Mouse (Mus musculus) hindbrain, embryonic 11.5 days (tissue): ENCODE results near the gene Gm28168. TPM values are rescaled to one million over a fixed set of nuclear protein-coding genes. Genes with fewer than 3 reads are reported as not detected.
"Not testable (repeated sequence)": the region's sequence is repeated elsewhere in the genome, so short reads cannot be mapped to it uniquely, and the experiment has no call there.

Source experiments
- ATAC-seq: fragments of 200-750 bp; cut with Nextera tagmentation; 2 replicates; pipeline ENCODE4 v1.8.0; 2017; ENCODE audit warnings: mild to moderate bottlenecking, moderate TSS enrichment, moderate library complexity; ENCODE audit not compliant: low FRiP score
- DNase-seq: peaks from one replicate; pipeline ENCODE4 v3.0.0-alpha.2; 2015; ENCODE audit warnings: low spot score
- H3K27ac ChIP-seq: fragments of 300-500 bp; sonication (generic); 2 replicates; pipeline ENCODE4 v1.5.1; 2014; ENCODE audit warnings: mild to moderate bottlenecking, low read depth, low read length
- H3K27me3 ChIP-seq: fragments of 300-500 bp; sonication (generic); 2 replicates; pipeline ENCODE4 v1.6.1; 2014; ENCODE audit warnings: mild to moderate bottlenecking, low read length, moderate library complexity, mixed read lengths; ENCODE audit not compliant: control insufficient read depth, insufficient read depth
- H3K36me3 ChIP-seq: fragments of 300-500 bp; sonication (generic); 2 replicates; pipeline ENCODE4 v1.6.1; 2014; ENCODE audit warnings: mild to moderate bottlenecking, low read length, moderate library complexity, mixed read lengths; ENCODE audit not compliant: control insufficient read depth, insufficient read depth
- H3K4me1 ChIP-seq: fragments of 300-500 bp; sonication (generic); replicated peaks from 2 replicates; pipeline ENCODE4 v1.6.1; 2014; ENCODE audit warnings: low read length, mixed read lengths; ENCODE audit not compliant: control insufficient read depth, insufficient read depth
- H3K4me2 ChIP-seq: fragments of 300-500 bp; sonication (generic); replicated peaks from 2 replicates; pipeline ENCODE4 v1.6.1; 2014; ENCODE audit warnings: mild to moderate bottlenecking, low read depth, low read length
- H3K4me3 ChIP-seq: fragments of 300-500 bp; sonication (generic); 2 replicates; pipeline ENCODE4 v1.5.1; 2014; ENCODE audit warnings: low read depth, low read length
- H3K9ac ChIP-seq: fragments of 300-500 bp; sonication (generic); 2 replicates; pipeline ENCODE4 v1.6.1; 2014; ENCODE audit warnings: low read depth, low read length
- H3K9me3 ChIP-seq: fragments of 300-500 bp; sonication (generic); 2 replicates; pipeline ENCODE4 v1.6.1; 2016; ENCODE audit warnings: low read length; ENCODE audit not compliant: control insufficient read depth
- WGBS: fragments of 180-500 bp; shearing (Covaris S2); extraction: QIAGEN DNeasy Blood & Tissue Kit; methylation state at CpG from one replicate; pipeline ENCODE4 v1.1.7; 2014; 5-methylcytosine and 5-hydroxymethylcytosine counted together
- polyA plus RNA-seq: library from polyadenylated mRNA; unstranded; fragments of >200 nt; fragmentation: Nextera tagmentation; extraction: Ambion mirVana; gene quantifications from 2 replicates; pipeline ENCODE4 v1.2.1, GENCODE M21; 2014

Gene Gm28168
- polyA plus RNA-seq = not detected in 2 replicates

GRCm38 (mm10) chr1:117927715-117928114, at the start of gene Gm28168:
Gm28168 (plus strand) TSS chr1:117928015.
- DNase-seq, H3K27me3 ChIP-seq, H3K9ac ChIP-seq, H3K4me3 ChIP-seq, H3K9me3 ChIP-seq, ATAC-seq, H3K4me1 ChIP-seq, H3K27ac ChIP-seq, H3K4me2 ChIP-seq, H3K36me3 ChIP-seq: not testable (repeated sequence)
- WGBS = 67% methylated on average over 1 of the region's 1 CpGs

- no peak for ATAC-seq
Observed at GRCm38 (mm10) chr1:117965639-117966038, 37.8 kb downstream of the Gm28168 start, which contains the start of gene Gm7145. Gm7145 (plus strand) TSS chr1:117965939.

More at GRCm38 (mm10) chr1:117965639-117966038, 37.8 kb downstream of the Gm28168 start, which contains the start of gene Gm7145:
- Histone ChIP-seq H3K4me3 (no peak within 1 kb of the TSS), H3K27ac (no peak within 1 kb of the TSS), H3K9ac (no peak within 1 kb of the TSS), H3K27me3 (no peaks in the 10 kb centered on the region), H3K9me3 (no peaks in the 10 kb centered on the region), H3K4me1 (no peaks in the 10 kb centered on the region), H3K4me2 (no peak within 1 kb of the TSS), H3K36me3 (no peaks in the 10 kb centered on the region)
- WGBS = 76% methylated on average over 4 of the region's 4 CpGs
- no peak for DNase-seq

Other genes with a start within 250 kb of the Gm28168 start
- gene Gm28363, start 230.9 kb upstream of the Gm28168 start, polyA plus RNA-seq = not detected in 2 replicates
- not detected in 2 replicates for gene B020011L13Rik, start 146.9 kb upstream of the Gm28168 start, polyA plus RNA-seq
- not detected in 2 replicates for gene Gm28360, start 97.9 kb upstream of the Gm28168 start, polyA plus RNA-seq
- not detected in 2 replicates for gene Gm7145, start 37.9 kb downstream of the Gm28168 start, polyA plus RNA-seq
- 0.09 and 0.42 TPM in 2 replicates for gene Gm29106, start 248.5 kb downstream of the Gm28168 start, polyA plus RNA-seq